Mouse (Mus musculus): Measurements from ENCODE around the gene Klhl31. TPM values are rescaled to one million over a fixed set of nuclear protein-coding genes. Genes with fewer than 3 reads are reported as not detected.

Klhl31 gene
- 0.03 and 0.06 TPM in 2 replicates for polyA plus RNA-seq (2015; fragmentation: Nextera tagmentation; extraction: Ambion mirVana)

DNA sequence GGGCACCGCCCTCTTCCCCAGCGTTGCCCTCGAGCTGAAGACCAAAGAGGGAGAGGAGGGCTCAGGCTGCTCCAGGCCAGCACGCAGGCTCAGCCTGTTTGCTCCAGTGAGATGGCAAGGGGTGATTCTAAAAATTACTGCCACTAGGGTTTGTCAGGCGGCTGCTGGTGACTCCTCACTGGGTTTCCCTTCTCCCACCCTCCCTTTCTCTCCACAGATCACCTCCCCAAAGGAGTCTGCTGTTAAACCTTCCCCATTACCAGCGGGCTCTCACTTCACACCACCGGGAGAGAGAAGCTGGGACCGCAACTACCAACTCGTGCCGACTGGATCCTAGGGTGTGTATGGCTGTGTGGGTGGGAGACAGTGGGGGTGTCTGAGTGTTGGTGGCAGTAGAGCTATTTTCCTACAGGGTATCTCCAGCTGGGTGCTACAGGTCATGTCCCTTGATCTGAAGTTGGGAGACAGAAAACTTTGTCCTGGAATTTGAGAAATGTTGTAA lies at the start of gene Klhl31:
TSS of gene Klhl31 (plus strand) at position 51 of the 502 bp plus-strand sequence.
- H3K9ac ChIP-seq: no peak within 1 kb of the TSS

DNA sequence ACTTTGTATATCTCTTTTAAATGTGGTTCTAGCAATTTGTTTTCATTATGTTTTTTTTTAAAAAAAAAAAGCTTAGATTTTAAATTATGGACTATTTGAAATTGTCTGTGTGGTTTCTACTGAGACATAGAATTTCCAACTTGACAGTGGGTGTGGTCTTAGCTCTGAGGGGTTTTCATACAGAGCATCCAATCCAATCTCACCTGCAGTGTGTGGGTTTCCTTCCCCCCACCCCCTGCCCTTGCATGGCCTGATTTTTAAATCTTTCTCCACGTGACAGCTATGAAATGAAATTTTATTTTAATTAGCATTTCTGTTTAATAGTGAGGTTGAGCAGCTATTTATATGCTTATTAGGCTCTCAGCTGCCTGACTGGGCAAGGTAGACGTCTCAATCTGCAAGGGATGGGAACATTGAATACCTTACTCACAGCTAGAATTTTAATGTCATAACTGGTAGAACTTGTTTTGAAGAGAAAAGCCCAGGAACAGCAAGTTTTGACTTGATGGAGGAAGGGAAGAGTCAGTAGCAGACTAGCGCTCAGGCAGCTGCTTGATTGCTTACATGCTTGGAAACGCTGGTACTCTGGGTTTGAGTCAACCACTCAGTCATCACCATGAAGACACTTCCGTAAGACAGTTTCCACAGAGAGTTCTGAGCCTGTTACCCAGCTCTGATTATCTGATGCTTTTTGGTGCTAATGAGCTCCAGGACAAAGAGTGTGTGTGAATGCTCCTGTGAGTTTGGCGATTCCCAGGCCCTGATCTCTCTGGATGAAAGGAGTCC lies 49.3 kb upstream of the Klhl31 start:
- Histone ChIP-seq H3K9me3 (replicated peaks) (no peaks in the 10 kb centered on the region), H3K36me3 (ENCODE audit: poor library complexity, severe bottlenecking) (no peaks in the 10 kb centered on the region), H3K27ac (no peak overlapping the region), H3K4me2 (no peak overlapping the region), H3K4me3 (no peak overlapping the region), H3K27me3 (no peaks in the 10 kb centered on the region), H3K4me1 (peaks cover 19% of the 10 kb centered on the region), H3K9ac (no peak overlapping the region)
- ATAC-seq: 0 out of 2 replicates have a peak, but pooled peaks have one; percentile 33
- WGBS: 19% methylated on average over 6 of the region's 6 CpGs

More for the DNA sequence above, at the start of gene Klhl31:
- Histone ChIP-seq H3K27ac (no peak within 1 kb of the TSS), H3K4me3 (no peak within 1 kb of the TSS), H3K9me3 (replicated peaks) (no peaks in the 10 kb centered on the region), H3K27me3 (no peaks in the 10 kb centered on the region), H3K4me2 (no peak within 1 kb of the TSS), H3K4me1 (no peaks in the 10 kb centered on the region), H3K36me3 (ENCODE audit: poor library complexity, severe bottlenecking) (no peaks in the 10 kb centered on the region)
- ATAC-seq: no peak
- WGBS: 73% methylated on average over 10 of the region's 10 CpGs

DNA sequence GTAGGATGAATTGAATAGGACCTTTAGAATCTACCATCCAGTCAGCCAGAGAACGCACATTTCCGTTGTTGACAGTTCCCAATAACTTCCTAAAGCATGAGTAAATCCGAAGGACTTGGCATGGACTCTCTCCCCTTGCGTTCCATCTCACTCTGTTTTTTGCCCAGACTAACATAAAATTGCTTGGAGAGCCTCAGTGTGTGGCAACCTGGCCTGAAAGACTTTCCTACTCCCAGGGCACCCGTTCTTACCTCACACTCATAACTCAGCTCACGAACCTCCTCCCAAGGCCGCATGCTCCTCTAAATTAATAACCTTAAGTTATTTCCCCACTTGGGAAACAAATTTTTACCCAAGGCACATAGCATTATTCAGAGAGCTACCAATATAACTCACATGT lies 48.7 kb upstream of the Klhl31 start:
- Histone ChIP-seq H3K27ac (no peak overlapping the region), H3K36me3 (ENCODE audit: poor library complexity, severe bottlenecking) (no peaks in the 10 kb centered on the region), H3K4me3 (no peak overlapping the region), H3K4me2 (no peak overlapping the region), H3K9ac (no peak overlapping the region), H3K9me3 (replicated peaks) (no peaks in the 10 kb centered on the region), H3K27me3 (no peaks in the 10 kb centered on the region), H3K4me1 (peaks cover 23% of the 10 kb centered on the region)
- ATAC-seq: no peak
- 46% methylated on average over 7 of the region's 7 CpGs for WGBS

DNA sequence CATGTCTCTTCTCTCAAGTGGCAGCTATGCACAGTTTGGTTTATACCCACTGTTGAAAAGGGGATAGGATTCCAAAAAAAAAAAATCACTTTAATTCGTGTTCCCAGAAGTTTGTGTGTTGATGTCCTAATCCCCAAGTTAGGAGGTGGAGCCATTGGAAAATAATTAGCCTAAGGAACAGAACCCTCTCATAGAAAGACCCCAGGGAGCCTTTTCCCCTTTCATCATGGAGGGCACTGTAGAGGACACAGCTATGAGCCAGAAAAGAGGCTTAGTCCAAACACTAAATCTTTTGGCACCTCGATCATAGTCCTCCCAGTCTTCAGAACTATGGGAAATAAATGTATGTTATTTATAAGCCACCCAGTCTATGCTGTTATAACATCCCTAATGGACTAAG lies 46.8 kb upstream of the Klhl31 start:
- H3K9ac ChIP-seq: no peak overlapping the region
- WGBS: 5% methylated on average over 2 of the region's 2 CpGs
- peaks cover 24% of the 10 kb centered on the region for H3K4me1 ChIP-seq
- ATAC-seq: peak; percentile 25; the same call in 1 of the 2 replicates
- H3K27me3 ChIP-seq: no peaks in the 10 kb centered on the region
- no peak overlapping the region for H3K27ac ChIP-seq
- H3K4me2 ChIP-seq: no peak overlapping the region
- H3K9me3 ChIP-seq (replicated peaks): no peaks in the 10 kb centered on the region
- no peaks in the 10 kb centered on the region for H3K36me3 ChIP-seq (ENCODE audit: poor library complexity, severe bottlenecking)
- H3K4me3 ChIP-seq: no peak overlapping the region

DNA sequence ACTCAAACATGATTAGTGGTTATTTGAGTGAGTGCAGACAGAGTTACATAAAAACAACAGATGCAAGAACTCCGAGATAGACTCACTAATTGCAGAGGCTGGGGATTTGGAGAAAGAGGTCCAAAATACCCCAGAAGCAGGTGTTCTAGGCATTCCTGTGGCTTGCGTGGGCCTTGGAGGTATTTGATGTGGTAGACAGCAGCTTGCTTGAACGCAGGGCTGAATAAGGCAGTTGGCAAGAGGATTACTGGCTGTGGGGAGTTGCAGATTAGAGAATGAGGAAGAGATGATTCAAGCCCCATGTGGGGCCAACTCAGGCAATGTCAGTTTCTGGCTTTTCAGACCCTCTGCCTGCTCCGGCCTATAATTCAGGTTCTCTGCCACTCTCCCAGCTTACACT lies 43.9 kb upstream of the Klhl31 start:
- Histone ChIP-seq H3K4me3 (no peak overlapping the region), H3K27me3 (no peaks in the 10 kb centered on the region), H3K4me1 (peaks cover 28% of the 10 kb centered on the region), H3K4me2 (no peak overlapping the region), H3K9me3 (replicated peaks) (no peaks in the 10 kb centered on the region), H3K9ac (no peak overlapping the region), H3K36me3 (ENCODE audit: poor library complexity, severe bottlenecking) (no peaks in the 10 kb centered on the region), H3K27ac (no peak overlapping the region)
- no peak for ATAC-seq
- WGBS: 40% methylated on average over 4 of the region's 4 CpGs

DNA sequence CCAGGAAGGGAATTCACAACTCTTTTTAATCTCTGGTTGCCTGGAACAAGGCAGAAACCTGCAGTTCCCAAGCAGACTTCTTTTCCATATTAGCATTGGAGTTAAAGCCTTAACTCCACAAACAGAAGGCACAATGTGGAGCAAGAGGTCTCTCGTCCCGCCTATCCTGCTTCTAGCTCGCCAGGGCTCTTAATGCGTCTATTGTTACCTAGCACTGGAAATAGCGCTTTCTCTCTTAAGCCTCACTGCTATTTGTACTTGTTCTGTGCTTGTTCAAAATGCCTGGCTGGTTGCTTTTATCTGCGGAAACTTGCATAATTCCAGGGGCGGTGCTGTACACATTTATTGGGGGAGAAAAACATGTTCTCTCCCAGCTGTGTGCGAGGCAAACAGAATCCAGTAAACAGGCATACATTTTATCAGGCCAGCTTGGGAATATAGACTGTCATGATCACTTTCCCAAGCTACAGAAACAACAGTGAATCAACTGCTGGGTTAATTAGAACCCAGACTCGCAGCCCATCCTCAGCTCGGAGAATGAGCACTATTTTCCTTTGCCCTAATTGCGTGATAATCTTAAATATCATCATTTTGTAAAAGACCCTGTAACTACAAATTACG lies 41.2 kb upstream of the Klhl31 start:
- H3K9me3 ChIP-seq (replicated peaks): no peaks in the 10 kb centered on the region
- H3K36me3 ChIP-seq (ENCODE audit: poor library complexity, severe bottlenecking): no peaks in the 10 kb centered on the region
- peaks cover 15% of the 10 kb centered on the region for H3K4me1 ChIP-seq
- peak overlapping the region; percentile 49 for H3K4me2 ChIP-seq
- H3K27me3 ChIP-seq: no peaks in the 10 kb centered on the region
- H3K9ac ChIP-seq: peak overlapping the region; percentile 23; the same call in 1 of the 2 replicates
- ATAC-seq: peak; percentile 57; the same call in 1 of the 2 replicates
- H3K27ac ChIP-seq: peak overlapping the region; percentile 49
- H3K4me3 ChIP-seq: peak overlapping the region; percentile 4; the same call in 1 of the 2 replicates
- WGBS: 9% methylated on average over 12 of the region's 12 CpGs

DNA sequence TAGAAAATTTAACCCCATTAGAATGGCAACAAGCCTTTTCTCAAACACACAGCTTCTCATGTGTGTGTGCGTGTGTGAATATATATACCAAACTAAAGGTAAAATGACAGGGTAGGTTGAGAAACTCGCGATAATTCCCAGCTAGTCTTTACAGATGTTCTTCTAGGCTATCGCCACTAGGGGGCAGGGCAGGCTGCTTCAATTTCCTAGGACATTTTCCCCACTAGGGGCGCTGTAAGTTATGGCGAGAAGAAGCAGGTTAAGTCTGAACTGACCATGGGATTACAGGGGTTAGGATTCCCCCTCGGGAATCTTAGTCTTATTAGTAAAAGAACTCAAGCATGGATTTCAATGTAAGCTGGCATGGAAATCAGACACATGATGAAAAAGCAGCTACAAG lies 39.9 kb upstream of the Klhl31 start:
- Histone ChIP-seq H3K27ac (no peak overlapping the region), H3K27me3 (no peaks in the 10 kb centered on the region), H3K9me3 (replicated peaks) (no peaks in the 10 kb centered on the region), H3K9ac (no peak overlapping the region), H3K4me1 (peaks cover 15% of the 10 kb centered on the region), H3K36me3 (ENCODE audit: poor library complexity, severe bottlenecking) (no peaks in the 10 kb centered on the region), H3K4me3 (no peak overlapping the region), H3K4me2 (no peak overlapping the region)
- WGBS: 47% methylated on average over 7 of the region's 7 CpGs
- ATAC-seq: no peak

DNA sequence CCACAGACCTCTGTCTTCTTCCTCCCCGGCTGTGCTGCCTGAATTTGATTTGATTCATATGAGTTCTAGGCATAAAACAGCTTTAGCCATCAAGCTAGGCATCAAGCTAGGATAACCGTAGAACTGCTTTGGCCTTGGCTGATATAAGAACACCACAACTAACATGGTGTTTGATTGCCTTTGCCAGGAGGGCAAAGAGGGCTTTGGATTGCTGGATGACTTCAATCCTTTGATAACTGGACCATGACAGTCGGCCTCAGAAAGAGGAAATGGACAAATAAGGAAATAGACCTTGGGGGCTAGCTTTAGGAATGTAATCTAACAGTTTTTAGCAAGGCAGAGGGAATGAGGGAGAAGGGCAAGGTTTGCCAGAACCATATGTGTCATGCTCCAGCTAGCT lies 37.7 kb upstream of the Klhl31 start:
- no peak for ATAC-seq
- H3K4me3 ChIP-seq: no peak overlapping the region
- no peak overlapping the region for H3K27ac ChIP-seq
- H3K9me3 ChIP-seq (replicated peaks): no peaks in the 10 kb centered on the region
- H3K27me3 ChIP-seq: no peaks in the 10 kb centered on the region
- no peak overlapping the region for H3K4me2 ChIP-seq
- peaks cover 23% of the 10 kb centered on the region for H3K4me1 ChIP-seq
- H3K36me3 ChIP-seq (ENCODE audit: poor library complexity, severe bottlenecking): no peaks in the 10 kb centered on the region
- 68% methylated on average over 3 of the region's 3 CpGs for WGBS
- H3K9ac ChIP-seq: no peak overlapping the region

DNA sequence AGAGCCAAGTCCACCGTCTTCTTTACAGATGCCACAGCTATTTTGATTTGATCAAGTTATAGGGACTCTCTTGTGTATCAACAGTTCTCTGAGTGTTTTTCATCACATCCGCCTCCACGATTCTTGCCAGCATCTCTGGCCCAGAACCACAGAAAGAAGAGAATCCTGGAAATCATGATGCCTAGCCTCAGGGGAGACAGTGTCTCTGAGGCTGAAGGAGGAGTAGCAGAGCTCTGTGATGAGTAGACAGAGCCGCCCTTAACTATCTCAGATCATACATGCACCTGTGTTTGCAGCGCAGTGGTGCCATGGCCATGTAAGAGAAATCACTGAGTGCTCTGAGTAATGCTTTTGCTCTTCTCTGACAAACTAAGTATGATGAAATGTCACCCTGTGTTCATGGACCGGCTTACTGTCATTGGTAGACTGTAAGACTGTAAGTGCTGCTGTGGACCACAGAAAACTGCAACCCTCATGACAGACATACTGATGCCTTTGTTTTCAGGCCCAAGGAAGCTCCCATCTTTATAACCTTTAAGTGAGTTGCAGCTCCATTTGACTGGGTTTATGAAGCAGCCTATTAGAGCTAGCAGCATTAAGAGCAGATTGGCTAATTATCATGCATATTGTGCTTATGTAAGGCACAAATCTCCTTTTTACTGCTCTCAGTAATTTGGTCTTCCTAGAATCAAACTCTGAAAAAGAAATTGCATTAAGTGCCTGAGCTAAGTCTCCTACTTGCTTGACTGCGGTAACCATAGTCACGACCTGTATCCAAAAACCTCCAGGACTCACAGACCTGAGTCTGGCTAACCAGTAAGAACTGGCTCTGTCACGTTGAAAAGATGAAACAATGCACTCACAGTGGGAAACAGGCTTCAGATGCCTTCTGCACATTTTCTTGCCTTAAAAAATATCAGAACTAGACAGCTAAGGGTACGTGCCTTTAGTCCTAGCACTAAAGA lies 33.7 kb upstream of the Klhl31 start:
- no peaks in the 10 kb centered on the region for H3K36me3 ChIP-seq (ENCODE audit: poor library complexity, severe bottlenecking)
- peak; percentile 55 for ATAC-seq
- 0 out of 2 replicates have a peak, but pooled peaks cover 11% of the 10 kb centered on the region for H3K4me1 ChIP-seq
- H3K4me2 ChIP-seq: no peak overlapping the region
- H3K9me3 ChIP-seq (replicated peaks): no peaks in the 10 kb centered on the region
- no peak overlapping the region for H3K9ac ChIP-seq
- WGBS: 69% methylated on average over 10 of the region's 10 CpGs
- H3K27ac ChIP-seq: no peak overlapping the region
- no peak overlapping the region for H3K4me3 ChIP-seq
- no peaks in the 10 kb centered on the region for H3K27me3 ChIP-seq

DNA sequence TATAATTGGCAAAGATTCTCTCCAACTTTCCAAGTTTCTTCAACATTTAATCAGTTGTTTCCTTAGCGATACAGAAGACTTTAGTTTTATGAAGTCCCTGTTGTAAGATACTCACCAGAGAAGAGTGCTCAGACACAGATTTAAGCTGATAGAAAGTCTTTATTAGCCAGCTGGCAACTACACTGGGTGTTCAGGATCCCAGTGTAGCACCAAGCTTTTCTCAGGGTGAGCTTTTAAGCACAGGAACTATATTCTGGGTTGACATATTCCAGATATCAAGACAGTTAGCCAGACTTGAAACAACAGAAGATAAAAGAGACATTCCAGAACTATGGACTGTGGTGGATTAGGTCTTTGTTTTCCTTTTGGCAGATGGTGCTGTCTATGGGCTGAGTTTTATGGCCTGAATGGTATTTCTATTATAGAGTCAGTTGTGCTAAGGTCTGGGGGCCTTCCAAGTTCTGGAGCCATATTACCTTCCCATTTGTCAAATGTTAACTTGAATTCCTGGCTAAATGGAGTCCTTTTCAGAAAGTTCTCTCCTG lies 32.3 kb upstream of the Klhl31 start:
- 0 out of 2 replicates have a peak, but pooled peaks cover 11% of the 10 kb centered on the region for H3K4me1 ChIP-seq
- no peak for ATAC-seq
- H3K9ac ChIP-seq: no peak overlapping the region
- WGBS: 95% methylated on average over 1 of the region's 1 CpGs
- H3K4me2 ChIP-seq: no peak overlapping the region
- H3K27me3 ChIP-seq: no peaks in the 10 kb centered on the region
- H3K27ac ChIP-seq: no peak overlapping the region
- H3K9me3 ChIP-seq (replicated peaks): no peaks in the 10 kb centered on the region
- H3K4me3 ChIP-seq: no peak overlapping the region
- no peaks in the 10 kb centered on the region for H3K36me3 ChIP-seq (ENCODE audit: poor library complexity, severe bottlenecking)

DNA sequence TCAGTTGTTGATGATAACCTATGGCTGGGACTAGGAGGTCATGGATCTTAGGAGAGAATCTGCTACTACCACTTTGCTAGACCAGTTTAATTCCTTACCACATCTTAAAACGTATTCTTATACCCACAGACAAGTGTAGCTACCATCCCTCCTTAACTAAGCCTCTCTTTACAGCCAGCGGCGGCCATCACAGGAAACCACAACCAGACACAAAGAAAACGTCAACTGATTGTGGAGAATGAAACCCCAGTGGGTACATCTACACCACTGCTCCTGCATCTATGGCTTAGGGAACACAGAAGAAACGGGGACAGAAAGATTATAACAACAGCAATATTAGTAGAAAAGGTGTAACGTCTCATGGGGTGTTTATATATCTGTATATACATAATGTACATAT lies 29.0 kb upstream of the Klhl31 start:
- H3K27ac ChIP-seq: no peak overlapping the region
- WGBS: 79% methylated on average over 6 of the region's 6 CpGs

More for the DNA sequence above, 29.0 kb upstream of the Klhl31 start:
- no peaks in the 10 kb centered on the region for H3K27me3 ChIP-seq
- no peaks in the 10 kb centered on the region for H3K9me3 ChIP-seq (replicated peaks)
- ATAC-seq: no peak
- no peak overlapping the region for H3K4me2 ChIP-seq
- no peak overlapping the region for H3K4me3 ChIP-seq
- 0 out of 2 replicates have a peak, but pooled peaks cover 8% of the 10 kb centered on the region for H3K4me1 ChIP-seq
- H3K9ac ChIP-seq: no peak overlapping the region
- H3K36me3 ChIP-seq (ENCODE audit: poor library complexity, severe bottlenecking): no peaks in the 10 kb centered on the region

Data from forebrain, embryonic 13.5 days (tissue).